Mouse (Mus musculus) thymus, postnatal 14 days (tissue): Measurements from ENCODE around the gene Prol1.
A peak's percentile ranks its signal among the peaks of the same experiment; 100 is the strongest.
"Not testable (repeated sequence)": the region's sequence is repeated elsewhere in the genome, so short reads cannot be mapped to it uniquely, and the experiment has no call there.

ENCODE experiments used
- DNase-seq: peaks from one replicate; pipeline ENCODE4 v3.0.0; 2021

Prol1 gene

DNA sequence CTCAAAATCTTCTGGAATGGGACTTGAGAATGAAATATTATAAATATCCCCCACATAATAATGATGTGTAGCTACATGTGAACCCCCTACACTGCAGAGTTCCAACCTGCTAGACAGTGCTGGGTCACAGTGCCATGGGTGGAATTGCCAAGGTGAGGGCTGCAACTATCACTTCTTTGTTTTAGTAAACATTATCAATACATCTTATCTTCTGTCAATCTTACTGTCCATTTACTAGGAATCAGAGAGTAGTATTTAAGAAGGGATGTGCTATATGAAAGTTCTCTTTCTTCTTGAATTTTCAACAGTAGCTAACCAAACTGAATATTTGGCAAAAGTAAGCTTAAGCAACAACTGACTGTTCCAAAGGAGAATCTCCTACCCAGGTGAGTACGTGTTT is at the start of gene Prol1:
Gene Prol1 (plus strand): TSS at position 301 of the 400 bp plus-strand sequence.
- no peak for DNase-seq

DNA sequence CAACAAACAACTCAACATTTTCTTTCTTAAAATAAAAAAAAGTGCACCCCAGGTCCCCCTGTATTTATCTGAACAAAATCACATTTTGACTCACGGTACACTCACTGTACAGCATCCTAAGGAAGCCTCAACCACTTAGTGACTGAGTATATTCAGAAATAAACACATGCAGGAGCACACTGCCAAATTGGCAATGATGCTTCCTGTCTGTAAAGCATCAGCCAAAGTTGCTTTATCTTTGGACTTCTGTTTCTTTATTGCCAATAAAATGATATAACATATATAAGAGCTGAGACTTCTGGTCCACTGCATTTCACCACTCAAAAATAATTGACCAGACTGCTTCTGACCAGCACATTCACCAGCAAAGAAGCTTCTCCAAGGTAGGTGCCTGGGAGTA is 48.5 kb upstream of the Prol1 start, which contains the start of gene Gm7714:
Gene Gm7714 (plus strand): TSS at position 301 of the 400 bp plus-strand sequence.
- DNase-seq = no peak

DNA sequence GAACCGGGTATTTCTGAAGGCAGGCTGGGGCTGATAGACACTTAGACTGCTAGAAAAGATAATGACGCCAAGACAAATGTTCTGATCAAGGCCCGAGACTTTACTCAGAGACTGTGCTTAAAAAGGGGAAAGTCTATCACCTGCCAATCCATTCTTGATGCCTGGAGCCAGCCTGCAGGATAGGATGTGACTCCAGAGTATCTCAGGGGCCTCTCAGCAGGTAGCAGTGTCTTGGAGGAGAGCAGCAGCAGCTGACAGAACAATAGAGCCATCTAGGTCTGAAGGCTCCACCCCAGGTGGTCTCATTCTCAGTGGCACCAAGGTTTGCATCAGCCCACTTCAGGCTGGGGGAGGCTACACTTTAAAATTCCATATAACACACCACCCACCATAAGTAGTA is 5.8 kb upstream of the Prol1 start:
- DNase-seq = not testable (repeated sequence)

DNA sequence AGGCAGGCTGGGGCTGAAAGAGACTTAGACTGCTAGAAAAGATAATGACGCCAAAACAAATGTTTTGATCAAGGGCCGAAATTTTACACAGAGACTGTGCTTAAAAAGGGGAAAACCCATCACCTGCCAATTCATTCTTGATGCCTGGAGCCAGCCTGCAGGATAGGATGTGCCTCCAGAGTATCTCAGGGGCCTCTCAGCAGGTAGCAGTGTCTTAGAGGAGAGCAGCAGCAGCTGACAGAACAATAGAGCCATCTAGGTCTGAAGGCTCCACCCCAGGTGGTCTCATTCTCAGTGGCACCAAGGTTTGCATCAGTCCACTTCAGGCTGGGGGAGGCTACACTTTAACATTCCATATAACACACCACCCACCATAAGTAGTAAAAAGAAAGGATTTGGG is 31.4 kb downstream of the Prol1 start:
- DNase-seq = not testable (repeated sequence)

DNA sequence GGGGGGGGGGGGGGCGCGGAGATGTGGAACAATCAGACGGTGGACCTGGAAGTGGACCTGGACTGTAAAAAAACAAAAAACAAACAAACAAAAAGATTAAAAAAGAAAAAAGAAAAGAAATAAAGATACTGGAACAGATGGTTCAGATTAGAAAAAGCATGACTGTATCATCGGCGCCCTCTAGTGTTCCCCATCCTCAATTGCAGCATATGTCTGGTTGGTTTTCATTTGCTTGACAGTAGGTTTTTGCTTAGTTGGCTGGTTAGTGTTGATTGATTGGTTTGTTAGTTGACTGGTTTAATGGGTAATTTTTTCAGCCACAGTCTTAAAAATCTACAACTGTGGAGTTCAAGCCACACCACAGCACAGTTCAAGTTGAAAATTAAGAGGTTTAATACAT is 47.7 kb downstream of the Prol1 start:
- peak; percentile 6 for DNase-seq

DNA sequence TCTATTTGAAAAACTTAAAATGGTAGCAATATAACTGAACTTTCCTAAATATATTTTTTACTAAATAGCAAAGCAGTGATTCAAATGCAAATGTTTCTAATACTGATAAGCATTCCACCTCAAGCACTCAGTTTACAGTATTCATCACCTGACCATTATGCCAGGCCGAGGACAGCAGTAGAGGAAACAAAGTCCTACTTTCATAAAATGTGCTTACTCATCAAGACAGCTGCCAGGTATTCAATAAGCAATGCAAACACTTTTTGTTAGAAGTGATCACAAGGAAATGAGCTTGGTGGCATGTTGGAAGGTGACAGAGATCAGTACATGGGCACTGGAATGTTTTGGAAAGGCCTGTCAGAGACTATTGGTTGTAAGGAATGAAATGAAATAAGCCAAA is 49.8 kb downstream of the Prol1 start:
- DNase-seq = no peak

DNA sequence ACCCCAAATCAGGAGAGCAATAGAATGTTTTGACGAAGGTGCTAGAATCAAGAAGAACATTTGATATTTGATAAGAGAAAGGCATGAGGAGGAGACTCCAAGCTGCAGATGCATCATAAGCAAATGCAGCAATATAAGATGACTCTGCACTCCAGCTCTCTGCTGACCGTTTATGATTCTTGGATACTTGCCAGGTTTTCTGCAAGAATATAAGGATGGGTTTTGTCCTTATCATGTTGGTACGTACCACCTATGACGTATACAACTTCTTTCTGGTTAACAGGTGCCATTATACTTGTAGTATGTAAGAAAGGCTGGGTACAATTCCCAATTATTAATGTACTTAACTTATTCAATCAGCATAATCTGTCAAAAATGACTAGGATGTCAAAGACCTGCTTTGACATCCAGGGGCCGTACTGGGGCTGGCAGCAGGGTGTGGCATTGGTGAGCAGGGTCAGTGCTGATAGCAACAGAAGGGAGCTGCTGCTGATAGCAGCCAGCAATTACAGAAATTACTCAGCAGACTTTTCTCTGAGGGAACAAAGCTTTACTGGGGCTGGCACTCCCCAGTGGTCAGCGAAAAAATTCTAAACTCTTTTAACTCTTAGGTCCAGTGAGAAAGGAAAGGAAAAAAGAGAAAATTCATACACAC is 53.6 kb downstream of the Prol1 start:
- no peak for DNase-seq

DNA sequence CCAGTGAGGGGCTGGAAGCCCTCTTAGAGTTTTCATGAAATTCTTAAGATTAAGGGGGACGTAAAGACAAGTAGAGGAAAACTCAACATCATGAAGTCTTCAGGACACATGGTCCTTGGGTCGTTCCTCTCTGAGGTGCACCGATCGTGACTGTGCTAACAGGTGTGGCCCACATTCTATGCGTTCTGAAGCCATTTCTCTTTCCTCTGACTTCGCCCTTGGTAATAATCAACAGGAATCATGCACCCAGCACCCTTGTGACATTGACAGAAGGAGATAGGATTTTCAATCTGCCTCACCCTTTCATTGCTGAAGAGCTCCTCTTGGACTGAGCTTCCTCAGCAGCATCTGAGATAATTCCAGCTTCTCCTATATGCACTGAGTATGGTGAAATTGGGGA is 55.5 kb downstream of the Prol1 start:
- DNase-seq = no peak

DNA sequence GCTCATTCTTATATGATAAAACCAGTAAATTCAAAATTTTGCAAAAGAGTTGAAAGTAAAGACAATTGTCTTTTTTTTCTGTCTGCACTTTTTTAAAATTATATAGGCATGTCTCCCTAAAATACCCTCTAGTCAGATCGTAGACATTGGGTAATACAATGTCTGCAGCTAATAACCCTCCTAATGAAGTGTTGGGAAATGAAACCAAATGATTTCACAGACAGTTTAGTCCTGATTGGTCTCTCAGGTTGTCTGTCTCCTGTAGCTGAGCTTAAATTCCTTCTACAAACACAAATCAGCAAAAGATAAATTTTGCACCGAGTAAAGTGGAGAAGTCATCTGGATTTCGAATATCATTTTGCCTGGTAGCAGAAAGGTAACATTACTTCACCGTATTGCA is 58.7 kb downstream of the Prol1 start, which contains the start of gene Amtn:
Gene Amtn (plus strand): TSS at position 301 of the 400 bp plus-strand sequence.
- no peak for DNase-seq
